ENCODE assay signal across 8 mouse cellular contexts in the genomic region with DNA sequence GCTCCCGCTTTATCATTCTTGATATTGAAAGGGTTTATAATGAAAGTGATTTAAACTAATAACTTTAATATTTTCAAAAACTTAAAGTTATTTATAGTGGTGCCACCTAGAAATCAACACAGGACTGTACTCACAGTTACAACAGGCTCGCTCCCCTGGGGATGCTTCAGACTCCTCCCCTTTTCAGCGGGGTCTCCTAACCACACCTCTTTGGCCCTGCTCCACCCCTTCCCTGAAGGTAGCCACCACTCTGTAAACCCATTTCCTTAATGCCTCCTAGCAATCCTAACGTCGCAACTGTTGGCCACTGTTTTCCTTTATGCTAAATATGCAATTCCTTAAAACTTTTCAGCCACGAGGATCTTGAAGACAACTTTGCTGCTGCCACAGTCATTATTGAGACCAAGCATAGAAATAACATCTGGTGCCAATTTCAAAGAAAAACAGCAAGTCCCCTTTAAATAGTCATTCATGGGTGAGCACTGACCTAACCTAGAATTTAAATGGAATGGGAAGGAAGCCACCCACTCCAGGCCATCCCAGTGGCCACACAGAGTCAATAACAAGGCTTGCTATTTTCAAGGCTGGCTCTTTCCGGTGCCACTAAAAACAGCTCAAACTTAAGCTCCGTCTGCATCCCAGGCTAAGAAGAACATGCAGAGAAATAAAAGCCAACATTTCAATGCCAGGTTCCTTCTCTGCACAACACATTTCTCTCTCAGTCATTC.
A peak's percentile ranks its signal among the peaks of the same experiment; 100 is the strongest.
DNase-seq lines count a peak whose midpoint lies in the region; ATAC-seq lines count a peak whose summit lies in the region.
"Had no signal": no experiment of that assay in that cellular context is flagged by ENCODE, and none has a peak within 500 bp of the region (broad histone marks: within the 10 kb centered on the region; RNA-seq: fewer than 3 reads in every experiment).

No protein-coding gene starts in this region.

- WGBS in kidney, embryonic 16.5 days: 60% methylated on average over 8 of the region's 8 CpGs

- H3K9ac ChIP-seq in kidney, embryonic 16.5 days (replicated peaks; ENCODE audit: low read length): no peak overlapping the region

- H3K4me3 ChIP-seq in kidney, embryonic 16.5 days (ENCODE audit: low read length): no peak overlapping the region

- H3K9me3 ChIP-seq in kidney, embryonic 16.5 days (ENCODE audit: low read length): no peaks in the 10 kb centered on the region

- no peak overlapping the region for H3K27ac ChIP-seq in kidney, embryonic 16.5 days (ENCODE audit: low read length)

- DNase-seq in kidney, adult 11 months: peak; percentile 17
- peak; percentile 6 for DNase-seq in NIH3T3 (ENCODE audit: low read depth)
- peak; percentile 47 for DNase-seq in ZHBTc4 (ENCODE audit: low read depth, low spot score)
- DNase-seq in fibroblast of lung, adult 2 months (ENCODE audit: low read depth): peak; percentile 41
- DNase-seq in frontal cortex, postnatal 25 days (ENCODE audit: low spot score in 2 of 2): no peak
- no peak for DNase-seq in yolk sac, embryonic 10.5 days (ENCODE audit: low spot score)
- DNase-seq: lung, postnatal 36 days had no signal

- no peaks in the 10 kb centered on the region for H3K36me3 ChIP-seq in kidney, embryonic 16.5 days (ENCODE audit: insufficient read depth, low read length)

- ATAC-seq in kidney, embryonic 16.5 days (ENCODE audit: low FRiP score, low TSS enrichment): no peak

- no peak overlapping the region for H3K4me2 ChIP-seq in kidney, embryonic 16.5 days (replicated peaks; ENCODE audit: low read depth, low read length)

- no peaks in the 10 kb centered on the region for H3K27me3 ChIP-seq in kidney, embryonic 16.5 days (ENCODE audit: insufficient read depth, low read length)

- peaks cover 4% of the 10 kb centered on the region; the same call in 1 of the 2 replicates for H3K4me1 ChIP-seq in kidney, embryonic 16.5 days (ENCODE audit: insufficient read depth, low read length)

Comparison
In these comparisons a context has a peak if more than half of its experiments do, and no peak if none do; other contexts are left out.
1. DNase-seq: peak in kidney, adult 11 months (single experiment), NIH3T3 (single experiment), ZHBTc4 (single experiment) and fibroblast of lung, adult 2 months (single experiment); none in frontal cortex, postnatal 25 days (0 of 2) and yolk sac, embryonic 10.5 days (single experiment).